In genomic region chr7:142394261-142395190, GRCm38 (mm10) we compare ENCODE assay signal across 15 mouse cellular contexts. TPM values are rescaled to one million over a fixed set of nuclear protein-coding genes. Genes with fewer than 3 reads are reported as not detected.
DNase-seq lines count a peak whose midpoint lies in the region; ATAC-seq and TF ChIP-seq lines count a peak whose summit lies in the region.
"Had no signal": no experiment of that assay in that cellular context is flagged by ENCODE, and none has a peak within 500 bp of the region (broad histone marks: within the 10 kb centered on the region; RNA-seq: fewer than 3 reads in every experiment).

No protein-coding gene starts in this region.

- no peak overlapping the region for H3K4me2 ChIP-seq in forebrain, embryonic 12.5 days
- H3K4me2 ChIP-seq in hindbrain, embryonic 13.5 days = no peak overlapping the region
- H3K4me2 ChIP-seq: intestine, embryonic 15.5 days; limb, embryonic 15.5 days; midbrain, embryonic 12.5 days had no signal

- ATAC-seq in CD4-positive, CD25-positive, alpha-beta regulatory T cell, adult 4 months = peak; percentile 37
- peak; percentile 28 for ATAC-seq in common myeloid progenitor, adult 5-6 weeks (replicated peaks; ENCODE audit: low read depth, poor library complexity, severe bottlenecking)
- no peak for ATAC-seq in forebrain, embryonic 12.5 days (ENCODE audit: low FRiP score)
- no peak for ATAC-seq in hindbrain, embryonic 13.5 days (ENCODE audit: low FRiP score)
- ATAC-seq: intestine, embryonic 15.5 days had no signal

- no peak overlapping the region for H3K4me3 ChIP-seq in kidney, adult 2 months (ENCODE audit: insufficient read depth, low read depth, low read length)
- peak overlapping the region; percentile 67 for H3K4me3 ChIP-seq in megakaryocyte, embryonic 14.5 days (replicated peaks)
- no peak overlapping the region for H3K4me3 ChIP-seq in forebrain, embryonic 12.5 days (replicated peaks)
- H3K4me3 ChIP-seq in hindbrain, embryonic 13.5 days = no peak overlapping the region
- H3K4me3 ChIP-seq: intestine, embryonic 15.5 days; limb, embryonic 15.5 days; midbrain, embryonic 12.5 days had no signal

- no peak for TF ChIP-seq POLR2A in kidney, adult 2 months (IDR thresholded peaks at IDR 0.05; ENCODE audit: low read depth, low read length)

- 67% methylated on average over 6 of the region's 6 CpGs for WGBS in kidney, adult 2 months
- WGBS in forebrain, embryonic 12.5 days = 77% methylated on average over 6 of the region's 6 CpGs
- WGBS in hindbrain, embryonic 13.5 days = 68% methylated on average over 6 of the region's 6 CpGs

- TF ChIP-seq CTCF in kidney, adult 2 months (conservative IDR thresholded peaks at IDR 0.05; ENCODE audit: insufficient read depth, insufficient read length, low read depth, low read length) = no peak

- H3K27me3 ChIP-seq in kidney, adult 2 months (replicated peaks; ENCODE audit: control insufficient read depth, insufficient read depth, low read length) = no peaks in the 10 kb centered on the region
- no peaks in the 10 kb centered on the region for H3K27me3 ChIP-seq in megakaryocyte, embryonic 14.5 days (replicated peaks)
- peaks cover 22% of the 10 kb centered on the region for H3K27me3 ChIP-seq in forebrain, embryonic 12.5 days
- peaks cover 4% of the 10 kb centered on the region; the same call in 1 of the 2 replicates for H3K27me3 ChIP-seq in hindbrain, embryonic 13.5 days
- H3K27me3 ChIP-seq: intestine, embryonic 15.5 days; limb, embryonic 15.5 days had no signal

- H3K9me3 ChIP-seq in megakaryocyte, embryonic 14.5 days = no peaks in the 10 kb centered on the region
- H3K9me3 ChIP-seq in forebrain, embryonic 12.5 days = no peaks in the 10 kb centered on the region
- no peaks in the 10 kb centered on the region for H3K9me3 ChIP-seq in hindbrain, embryonic 13.5 days
- H3K9me3 ChIP-seq: intestine, embryonic 15.5 days; limb, embryonic 15.5 days; midbrain, embryonic 12.5 days had no signal

- no peaks in the 10 kb centered on the region for H3K36me3 ChIP-seq in kidney, adult 2 months (ENCODE audit: control insufficient read depth, insufficient read depth, low read length)
- no peaks in the 10 kb centered on the region for H3K36me3 ChIP-seq in megakaryocyte, embryonic 14.5 days (replicated peaks; ENCODE audit: low read length)
- H3K36me3 ChIP-seq in forebrain, embryonic 12.5 days (replicated peaks) = no peaks in the 10 kb centered on the region
- no peaks in the 10 kb centered on the region for H3K36me3 ChIP-seq in hindbrain, embryonic 13.5 days
- H3K36me3 ChIP-seq: intestine, embryonic 15.5 days; limb, embryonic 15.5 days; midbrain, embryonic 12.5 days had no signal

- H3K27ac ChIP-seq in kidney, adult 2 months (ENCODE audit: insufficient read depth, low read depth, low read length) = no peak overlapping the region
- H3K27ac ChIP-seq in forebrain, embryonic 12.5 days = no peak overlapping the region
- H3K27ac ChIP-seq in hindbrain, embryonic 13.5 days = no peak overlapping the region
- H3K27ac ChIP-seq: intestine, embryonic 15.5 days; limb, embryonic 15.5 days; midbrain, embryonic 12.5 days had no signal

- no peak overlapping the region for H3K9ac ChIP-seq in forebrain, embryonic 12.5 days
- no peak overlapping the region for H3K9ac ChIP-seq in hindbrain, embryonic 13.5 days
- H3K9ac ChIP-seq: intestine, embryonic 15.5 days; limb, embryonic 15.5 days; midbrain, embryonic 12.5 days had no signal

- peaks cover 10% of the 10 kb centered on the region for H3K4me1 ChIP-seq in kidney, adult 2 months (ENCODE audit: control insufficient read depth, insufficient read depth, low read length)
- H3K4me1 ChIP-seq in megakaryocyte, embryonic 14.5 days = peaks cover 100% of the 10 kb centered on the region
- no peaks in the 10 kb centered on the region for H3K4me1 ChIP-seq in forebrain, embryonic 12.5 days
- H3K4me1 ChIP-seq in hindbrain, embryonic 13.5 days (replicated peaks) = no peaks in the 10 kb centered on the region
- H3K4me1 ChIP-seq: intestine, embryonic 15.5 days; midbrain, embryonic 12.5 days had no signal

- DNase-seq in kidney, adult 2 months = peak; percentile 28
- DNase-seq in kidney, postnatal 4 days = no peak
- DNase-seq: cerebellum, postnatal 25 days; right cerebral cortex, adult 18-20 months had no signal

RNA-seq across cellular contexts. Expression of gene Ctsd, which starts 6.7 kb away (rescaled TPM):
- 830 and 897 TPM in 2 replicates for polyA plus RNA-seq in kidney, adult 2 months (2012; rRNA removed)
- polyA plus RNA-seq in CD4-positive, CD25-positive, alpha-beta regulatory T cell, adult 4 months (2017; shearing (Covaris generic)) = 100 to 1,000 TPM; 277 to 325 TPM
- total RNA-seq in common myeloid progenitor, adult 5-6 weeks (2017) = 114 and 134 TPM in 2 replicates
- 432 and 816 TPM in 2 replicates for polyA plus RNA-seq in megakaryocyte, embryonic 14.5 days (2012; ENCODE audit: insufficient read depth, low replicate concordance)
- polyA plus RNA-seq in forebrain, embryonic 12.5 days (2016; fragmentation: Nextera tagmentation; extraction: Ambion mirVana) = 132 TPM in 2 replicates
- polyA plus RNA-seq in hindbrain, embryonic 13.5 days (2015; fragmentation: Nextera tagmentation; extraction: Ambion mirVana) = 270 and 293 TPM in 2 replicates

RNA-seq across cellular contexts. Expression of gene Gm49369, which starts 12.1 kb away (rescaled TPM):
- polyA plus RNA-seq in kidney, adult 2 months (2012; rRNA removed) = 0.36 TPM in 1 of 2 replicates, not detected in the other
- not detected for polyA plus RNA-seq in CD4-positive, CD25-positive, alpha-beta regulatory T cell, adult 4 months (2017; shearing (Covaris generic))
- 12.4 and 58.4 TPM in 2 replicates for total RNA-seq in common myeloid progenitor, adult 5-6 weeks (2017)
- 14.0 and 303 TPM in 2 replicates for polyA plus RNA-seq in megakaryocyte, embryonic 14.5 days (2012; ENCODE audit: insufficient read depth, low replicate concordance)
- polyA plus RNA-seq in forebrain, embryonic 12.5 days (2016; fragmentation: Nextera tagmentation; extraction: Ambion mirVana) = 0.60 and 0.91 TPM in 2 replicates
- polyA plus RNA-seq in hindbrain, embryonic 13.5 days (2015; fragmentation: Nextera tagmentation; extraction: Ambion mirVana) = 0.36 TPM in 1 of 2 replicates, not detected in the other
- polyA plus RNA-seq: heart, embryonic 14.5 days; limb, embryonic 15.5 days; midbrain, embryonic 12.5 days; stomach, embryonic 14.5 days had no signal

RNA-seq across cellular contexts. Expression of gene Ifitm10, which starts 21.0 kb away (rescaled TPM):
- 3.1 and 4.1 TPM in 2 replicates for polyA plus RNA-seq in kidney, adult 2 months (2012; rRNA removed)
- polyA plus RNA-seq in CD4-positive, CD25-positive, alpha-beta regulatory T cell, adult 4 months (2017; shearing (Covaris generic)) = under 1 TPM in 1 of 2 experiments, not detected in 1; 0.91 TPM
- not detected in 2 replicates for total RNA-seq in common myeloid progenitor, adult 5-6 weeks (2017)
- 3.4 and 19.5 TPM in 2 replicates for polyA plus RNA-seq in megakaryocyte, embryonic 14.5 days (2012; ENCODE audit: insufficient read depth, low replicate concordance)
- 0.34 and 0.45 TPM in 2 replicates for polyA plus RNA-seq in forebrain, embryonic 12.5 days (2016; fragmentation: Nextera tagmentation; extraction: Ambion mirVana)
- polyA plus RNA-seq in hindbrain, embryonic 13.5 days (2015; fragmentation: Nextera tagmentation; extraction: Ambion mirVana) = 2.3 and 2.6 TPM in 2 replicates

RNA-seq across cellular contexts. Expression of gene Syt8, which starts 40.1 kb away (rescaled TPM):
- polyA plus RNA-seq in kidney, adult 2 months (2012; rRNA removed) = 1.8 and 3.3 TPM in 2 replicates
- polyA plus RNA-seq in CD4-positive, CD25-positive, alpha-beta regulatory T cell, adult 4 months (2017; shearing (Covaris generic)) = not detected
- not detected in 2 replicates for total RNA-seq in common myeloid progenitor, adult 5-6 weeks (2017)
- polyA plus RNA-seq in megakaryocyte, embryonic 14.5 days (2012; ENCODE audit: insufficient read depth, low replicate concordance) = 3.4 TPM in 1 of 2 replicates, not detected in the other
- polyA plus RNA-seq in forebrain, embryonic 12.5 days (2016; fragmentation: Nextera tagmentation; extraction: Ambion mirVana) = not detected in 2 replicates
- not detected in 2 replicates for polyA plus RNA-seq in hindbrain, embryonic 13.5 days (2015; fragmentation: Nextera tagmentation; extraction: Ambion mirVana)
- polyA plus RNA-seq: heart, embryonic 14.5 days; neural tube, embryonic 14.5 days had no signal

RNA-seq across cellular contexts. Expression of gene Tnni2, which starts 47.1 kb away (rescaled TPM):
- 0.54 and 103 TPM in 2 replicates for polyA plus RNA-seq in kidney, adult 2 months (2012; rRNA removed)
- not detected for polyA plus RNA-seq in CD4-positive, CD25-positive, alpha-beta regulatory T cell, adult 4 months (2017; shearing (Covaris generic))
- 1.8 and 3.7 TPM in 2 replicates for total RNA-seq in common myeloid progenitor, adult 5-6 weeks (2017)
- 3.4 TPM in 1 of 2 replicates, not detected in the other for polyA plus RNA-seq in megakaryocyte, embryonic 14.5 days (2012; ENCODE audit: insufficient read depth, low replicate concordance)
- 1.3 TPM in 1 of 2 replicates, not detected in the other for polyA plus RNA-seq in forebrain, embryonic 12.5 days (2016; fragmentation: Nextera tagmentation; extraction: Ambion mirVana)
- polyA plus RNA-seq in hindbrain, embryonic 13.5 days (2015; fragmentation: Nextera tagmentation; extraction: Ambion mirVana) = 1.4 and 1.8 TPM in 2 replicates

Comparison
In these comparisons a context has a peak if more than half of its experiments do, and no peak if none do; other contexts are left out.
1. ATAC-seq: peak in CD4-positive, CD25-positive, alpha-beta regulatory T cell, adult 4 months (single experiment) and common myeloid progenitor, adult 5-6 weeks (single experiment); none in forebrain, embryonic 12.5 days (single experiment) and hindbrain, embryonic 13.5 days (single experiment).